Mouse (Mus musculus): ENCODE measurements around the gene Tmem198b. TPM values are rescaled to one million over a fixed set of nuclear protein-coding genes. Genes with fewer than 3 reads are reported as not detected.

Tmem198b gene
- polyA plus RNA-seq (2015; fragmentation: Nextera tagmentation; extraction: Ambion mirVana): 35.6 and 38.5 TPM in 2 replicates

GRCm38 (mm10) chr10:128804271-128805091 lies at the start of gene Tmem198b:
TSS of gene Tmem198b (minus strand) at chr10:128804370.

GRCm38 (mm10) chr10:128821358-128822056 lies 17.3 kb upstream of the Tmem198b start, which contains the start of gene Ormdl2:
TSS of gene Ormdl2 (minus strand) at chr10:128821645.

GRCm38 (mm10) chr10:128817033-128817432 lies 12.9 kb upstream of the Tmem198b start, which contains the start of gene Sarnp:
TSS of gene Sarnp (plus strand) at chr10:128817333.

GRCm38 (mm10) chr10:128803771-128804270 lies 349 bp downstream of the Tmem198b start, which contains the start of gene Dnajc14:
TSS of gene Dnajc14 (plus strand) at chr10:128804062.

GRCm38 (mm10) chr10:128790398-128791124 lies 13.6 kb downstream of the Tmem198b start, which contains the start of gene Mmp19:
TSS of gene Mmp19 (plus strand) at chr10:128790910.

Other genes with a start within 250 kb of the Tmem198b start
- 97.3 and 100 TPM in 2 replicates for gene Pa2g4, start 238.4 kb downstream of the Tmem198b start, polyA plus RNA-seq (2015; fragmentation: Nextera tagmentation; extraction: Ambion mirVana)
- 6.5 and 7.6 TPM in 2 replicates for gene Erbb3, start 214.7 kb downstream of the Tmem198b start, polyA plus RNA-seq (2015; fragmentation: Nextera tagmentation; extraction: Ambion mirVana)
- gene Rps26, start 177.6 kb downstream of the Tmem198b start, polyA plus RNA-seq (2015; fragmentation: Nextera tagmentation; extraction: Ambion mirVana): 632 and 654 TPM in 2 replicates
- 1.4 and 2.5 TPM in 2 replicates for gene Ikzf4, start 158.4 kb downstream of the Tmem198b start, polyA plus RNA-seq (2015; fragmentation: Nextera tagmentation; extraction: Ambion mirVana)
- gene Suox, start 130.3 kb downstream of the Tmem198b start, polyA plus RNA-seq (2015; fragmentation: Nextera tagmentation; extraction: Ambion mirVana): 17.7 and 18.5 TPM in 2 replicates
- 64.6 and 72.6 TPM in 2 replicates for gene Rab5b, start 108.1 kb downstream of the Tmem198b start, polyA plus RNA-seq (2015; fragmentation: Nextera tagmentation; extraction: Ambion mirVana)
- 1.1 and 1.2 TPM in 2 replicates for gene Pmel, start 100.2 kb downstream of the Tmem198b start, polyA plus RNA-seq (2015; fragmentation: Nextera tagmentation; extraction: Ambion mirVana)
- 29.6 and 35.8 TPM in 2 replicates for gene Cdk2, start 99.3 kb downstream of the Tmem198b start, polyA plus RNA-seq (2015; fragmentation: Nextera tagmentation; extraction: Ambion mirVana)
- gene Dgka, start 59.5 kb downstream of the Tmem198b start, polyA plus RNA-seq (2015; fragmentation: Nextera tagmentation; extraction: Ambion mirVana): 18.1 and 19.7 TPM in 2 replicates
- gene Pym1, start 56.5 kb downstream of the Tmem198b start, polyA plus RNA-seq (2015; fragmentation: Nextera tagmentation; extraction: Ambion mirVana): 21.9 and 23.7 TPM in 2 replicates
- gene Mmp19, start 13.5 kb downstream of the Tmem198b start, polyA plus RNA-seq (2015; fragmentation: Nextera tagmentation; extraction: Ambion mirVana): 7.8 and 14.0 TPM in 2 replicates
- 33.3 and 38.3 TPM in 2 replicates for gene Dnajc14, start 308 bp downstream of the Tmem198b start, polyA plus RNA-seq (2015; fragmentation: Nextera tagmentation; extraction: Ambion mirVana)
- gene Sarnp, start 13.0 kb upstream of the Tmem198b start, polyA plus RNA-seq (2015; fragmentation: Nextera tagmentation; extraction: Ambion mirVana): 96.8 and 120 TPM in 2 replicates
- 37.7 and 42.1 TPM in 2 replicates for gene Ormdl2, start 17.3 kb upstream of the Tmem198b start, polyA plus RNA-seq (2015; fragmentation: Nextera tagmentation; extraction: Ambion mirVana)
- gene Gdf11, start 87.3 kb upstream of the Tmem198b start, polyA plus RNA-seq (2015; fragmentation: Nextera tagmentation; extraction: Ambion mirVana): 1.6 and 1.7 TPM in 2 replicates
- gene Cd63, start 96.6 kb upstream of the Tmem198b start, polyA plus RNA-seq (2015; fragmentation: Nextera tagmentation; extraction: Ambion mirVana): 982 and 1,003 TPM in 2 replicates
- gene Rdh5, start 118.5 kb upstream of the Tmem198b start, polyA plus RNA-seq (2015; fragmentation: Nextera tagmentation; extraction: Ambion mirVana): 12.6 and 16.5 TPM in 2 replicates
- gene Bloc1s1, start 119.7 kb upstream of the Tmem198b start, polyA plus RNA-seq (2015; fragmentation: Nextera tagmentation; extraction: Ambion mirVana): 308 and 318 TPM in 2 replicates
- 28.2 and 36.5 TPM in 2 replicates for gene Itga7, start 129.4 kb upstream of the Tmem198b start, polyA plus RNA-seq (2015; fragmentation: Nextera tagmentation; extraction: Ambion mirVana)
- gene Mettl7b, start 156.6 kb upstream of the Tmem198b start, polyA plus RNA-seq (2015; fragmentation: Nextera tagmentation; extraction: Ambion mirVana): 0.34 and 0.73 TPM in 2 replicates
- gene Olfr9, start 185.1 kb upstream of the Tmem198b start, polyA plus RNA-seq (2015; fragmentation: Nextera tagmentation; extraction: Ambion mirVana): not detected in 2 replicates
- gene Olfr763, start 206.4 kb upstream of the Tmem198b start, polyA plus RNA-seq (2015; fragmentation: Nextera tagmentation; extraction: Ambion mirVana): not detected in 2 replicates
- not detected in 2 replicates for gene Olfr764-ps1, start 235.5 kb upstream of the Tmem198b start, polyA plus RNA-seq (2015; fragmentation: Nextera tagmentation; extraction: Ambion mirVana)
- gene Olfr765, start 245.6 kb upstream of the Tmem198b start, polyA plus RNA-seq (2015; fragmentation: Nextera tagmentation; extraction: Ambion mirVana): not detected in 2 replicates

All from urinary bladder, postnatal 0 days (tissue).